Mouse (Mus musculus): Measurements from ENCODE around the gene Atg5. TPM values are rescaled to one million over a fixed set of nuclear protein-coding genes. Genes with fewer than 3 reads are reported as not detected.
A peak's percentile ranks its signal among the peaks of the same experiment; 100 is the strongest.
"Not testable (repeated sequence)": the region's sequence is repeated elsewhere in the genome, so short reads cannot be mapped to it uniquely, and the experiment has no call there.

Atg5 gene
- polyA plus RNA-seq, 1 experiment from 2014 or later, result 35.0 TPM

DNA sequence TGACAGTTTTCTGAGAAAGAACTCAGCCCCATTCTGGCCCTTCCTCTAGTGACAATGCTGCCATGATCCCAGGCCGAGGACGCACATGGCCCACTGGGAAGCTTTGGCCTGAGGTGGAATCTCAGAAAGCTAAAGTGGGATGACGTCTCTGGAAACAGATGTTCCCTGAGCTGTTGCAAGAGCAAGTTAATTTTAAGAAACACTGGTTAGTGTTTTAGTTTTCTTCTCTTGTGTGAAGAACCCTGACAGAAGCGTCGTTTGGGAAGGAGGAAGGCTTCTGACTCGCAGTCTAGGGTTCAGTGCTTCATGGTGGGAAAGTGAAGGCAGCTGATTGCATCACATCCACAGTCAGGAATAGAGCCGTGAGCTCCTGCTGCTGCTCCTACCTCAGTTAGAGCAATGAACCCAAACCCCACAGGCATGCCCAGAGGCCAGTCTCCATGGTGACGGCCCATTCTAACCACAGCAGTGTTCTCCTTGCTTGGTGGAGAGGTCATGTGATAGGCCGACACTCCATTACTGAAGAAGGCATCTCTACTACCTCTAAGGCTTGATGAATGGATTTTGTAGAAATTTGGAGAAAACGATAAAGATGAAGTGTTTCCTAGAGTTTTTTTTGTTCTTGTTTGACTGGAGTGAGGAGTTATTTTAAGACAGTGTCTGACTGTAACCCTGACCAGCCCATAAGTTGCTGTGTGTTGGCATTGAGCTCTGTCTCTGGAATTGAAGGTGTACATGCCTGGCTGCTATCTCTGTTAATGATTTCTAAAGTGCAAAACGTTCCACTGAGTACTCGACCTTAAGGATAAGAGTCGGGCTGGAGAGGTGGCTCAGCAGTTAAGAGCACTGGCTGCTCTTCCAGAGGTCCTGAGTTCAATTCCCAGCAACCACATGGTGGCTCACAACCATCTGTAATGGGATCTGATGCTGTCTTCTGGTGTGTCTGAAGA is 57.7 kb downstream of the Atg5 start:
- no peak overlapping the region for H3K4me3 ChIP-seq (ENCODE audit: inconsistent target)
- no peaks in the 10 kb centered on the region; the same call in 1 of the 2 replicates for H3K79me2 ChIP-seq (ENCODE audit: inconsistent target)
- 59% methylated on average over 12 of the region's 13 CpGs for WGBS (ENCODE audit: missing documents)
- no peaks in the 10 kb centered on the region for H3K36me3 ChIP-seq (ENCODE audit: inconsistent target)
- peak overlapping the region; percentile 42; the same call in 1 of the 2 replicates for H3K27ac ChIP-seq

DNA sequence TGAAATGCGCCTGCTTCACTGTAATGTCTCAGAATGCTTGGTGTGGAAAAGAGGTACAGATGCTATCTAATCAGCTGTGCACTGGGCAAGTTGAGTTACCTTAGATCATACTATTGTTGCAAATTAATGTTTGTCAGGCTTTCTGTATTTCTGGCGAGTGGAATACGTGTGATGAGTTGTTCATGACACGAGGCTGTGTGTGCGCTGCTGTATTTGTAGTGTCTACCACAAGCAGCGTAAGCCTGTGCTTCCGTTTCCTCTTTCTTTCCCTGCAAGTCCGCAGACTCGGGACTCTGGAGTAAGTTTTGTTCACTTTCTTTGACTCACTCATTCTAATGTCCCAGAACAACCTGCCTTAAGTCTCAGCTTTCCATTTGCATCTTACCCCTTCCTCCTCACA is 58.9 kb downstream of the Atg5 start:
- H3K79me2 ChIP-seq (ENCODE audit: inconsistent target), result no peaks in the 10 kb centered on the region; the same call in 1 of the 2 replicates
- 34% methylated on average over 8 of the region's 9 CpGs for WGBS (ENCODE audit: missing documents)
- peak overlapping the region; percentile 42 for H3K27ac ChIP-seq
- no peak overlapping the region for H3K4me3 ChIP-seq (ENCODE audit: inconsistent target)
- H3K36me3 ChIP-seq (ENCODE audit: inconsistent target), result no peaks in the 10 kb centered on the region

DNA sequence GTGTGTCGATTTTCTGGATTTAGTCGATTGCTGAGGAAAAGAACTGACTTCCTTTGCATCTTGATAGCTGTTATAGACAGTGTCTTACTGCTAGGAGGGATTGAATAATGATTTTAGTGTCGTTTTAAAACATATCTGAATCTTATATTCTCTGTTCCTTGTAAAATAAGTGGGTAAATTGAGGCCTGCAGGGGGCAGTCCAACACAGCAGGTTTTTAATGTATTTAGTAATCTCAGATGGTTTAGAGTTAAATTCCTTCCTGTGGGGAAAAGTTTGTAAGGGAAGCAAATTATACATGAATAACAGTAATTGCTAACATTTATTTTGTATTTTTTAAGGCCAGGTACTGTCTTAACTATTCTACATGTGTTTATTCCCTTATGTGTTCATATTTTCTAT is 60.2 kb downstream of the Atg5 start:
- WGBS (ENCODE audit: missing documents), result 64% methylated on average over 3 of the region's 3 CpGs
- no peak overlapping the region for H3K27ac ChIP-seq

DNA sequence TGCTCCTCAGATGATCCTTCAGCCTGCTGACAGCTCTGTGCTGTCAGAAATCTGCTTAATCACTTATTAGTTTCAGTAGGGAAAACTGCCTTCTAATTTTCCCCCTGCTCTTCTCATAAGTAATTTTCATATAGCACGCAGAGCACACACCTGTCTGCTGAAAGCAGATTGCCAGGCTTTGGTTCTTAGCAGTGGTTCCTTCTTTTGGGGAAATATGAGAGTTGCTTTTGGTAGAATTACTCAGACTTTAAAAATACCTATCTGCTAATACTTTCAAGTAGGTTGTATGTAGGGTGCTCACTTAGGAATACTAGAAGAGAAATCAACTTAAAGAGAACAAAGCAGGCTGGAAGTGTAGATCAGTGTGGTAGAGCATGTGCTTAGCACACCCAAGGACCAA is 62.6 kb downstream of the Atg5 start:
- no peak overlapping the region for H3K4me3 ChIP-seq (ENCODE audit: inconsistent target)
- no peaks in the 10 kb centered on the region for H3K36me3 ChIP-seq (ENCODE audit: inconsistent target)
- no peak overlapping the region for H3K27ac ChIP-seq
- no peaks in the 10 kb centered on the region; the same call in 1 of the 2 replicates for H3K79me2 ChIP-seq (ENCODE audit: inconsistent target)
- 91% methylated on average over 1 of the region's 1 CpGs for WGBS (ENCODE audit: missing documents)

More for the DNA sequence above, 60.2 kb downstream of the Atg5 start:
- Histone ChIP-seq H3K79me2 (ENCODE audit: inconsistent target) (no peaks in the 10 kb centered on the region; the same call in 1 of the 2 replicates), H3K36me3 (ENCODE audit: inconsistent target) (no peaks in the 10 kb centered on the region), H3K4me3 (ENCODE audit: inconsistent target) (no peak overlapping the region)

DNA sequence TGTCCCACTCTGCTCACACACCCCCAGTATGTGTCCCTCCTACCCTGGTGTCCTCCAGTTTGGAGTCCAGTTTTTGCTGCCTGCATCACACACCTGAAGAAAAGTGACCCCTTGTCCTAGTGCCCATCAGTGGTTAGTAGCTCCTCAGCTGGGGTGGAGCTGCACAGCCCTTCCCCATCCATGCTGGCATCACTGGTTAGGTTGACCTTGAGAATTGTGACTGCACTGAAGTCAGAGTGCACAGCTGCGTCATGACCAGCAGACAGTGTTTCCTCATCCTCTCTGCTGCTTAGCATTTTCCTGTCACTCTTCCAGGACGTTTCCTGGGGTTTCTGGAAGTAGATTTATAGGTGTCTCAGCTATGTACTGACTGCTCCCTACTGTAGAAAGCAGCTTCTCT is 63.3 kb downstream of the Atg5 start:
- no peak overlapping the region for H3K4me3 ChIP-seq (ENCODE audit: inconsistent target)
- no peak overlapping the region for H3K27ac ChIP-seq
- WGBS (ENCODE audit: missing documents), result 80% methylated on average over 2 of the region's 2 CpGs
- no peaks in the 10 kb centered on the region; the same call in 1 of the 2 replicates for H3K79me2 ChIP-seq (ENCODE audit: inconsistent target)
- no peaks in the 10 kb centered on the region for H3K36me3 ChIP-seq (ENCODE audit: inconsistent target)

DNA sequence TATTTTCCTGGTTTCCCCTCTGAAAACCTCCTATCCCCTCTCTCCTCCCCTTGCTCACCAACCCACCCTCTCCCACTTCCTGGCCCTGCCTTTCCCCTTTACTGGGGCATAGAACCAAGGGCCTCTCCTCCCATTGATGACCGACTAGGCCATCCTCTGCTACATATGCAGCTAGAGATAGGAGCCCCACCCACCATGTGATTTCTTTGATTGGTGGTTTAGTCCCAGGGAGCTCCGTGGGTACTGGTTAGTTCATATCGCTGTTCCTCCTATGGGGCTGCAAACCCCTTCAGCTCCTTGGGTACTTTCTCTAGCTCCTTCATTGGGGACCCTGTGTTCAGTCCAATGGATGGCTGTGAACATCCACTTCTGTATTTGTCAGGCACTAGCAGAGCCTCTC is 64.5 kb downstream of the Atg5 start:
- H3K4me3 ChIP-seq (ENCODE audit: inconsistent target); H3K36me3 ChIP-seq (ENCODE audit: inconsistent target); H3K79me2 ChIP-seq (ENCODE audit: inconsistent target); H3K27ac ChIP-seq: not testable (repeated sequence)
- 97% methylated on average over 3 of the region's 3 CpGs for WGBS (ENCODE audit: missing documents)

DNA sequence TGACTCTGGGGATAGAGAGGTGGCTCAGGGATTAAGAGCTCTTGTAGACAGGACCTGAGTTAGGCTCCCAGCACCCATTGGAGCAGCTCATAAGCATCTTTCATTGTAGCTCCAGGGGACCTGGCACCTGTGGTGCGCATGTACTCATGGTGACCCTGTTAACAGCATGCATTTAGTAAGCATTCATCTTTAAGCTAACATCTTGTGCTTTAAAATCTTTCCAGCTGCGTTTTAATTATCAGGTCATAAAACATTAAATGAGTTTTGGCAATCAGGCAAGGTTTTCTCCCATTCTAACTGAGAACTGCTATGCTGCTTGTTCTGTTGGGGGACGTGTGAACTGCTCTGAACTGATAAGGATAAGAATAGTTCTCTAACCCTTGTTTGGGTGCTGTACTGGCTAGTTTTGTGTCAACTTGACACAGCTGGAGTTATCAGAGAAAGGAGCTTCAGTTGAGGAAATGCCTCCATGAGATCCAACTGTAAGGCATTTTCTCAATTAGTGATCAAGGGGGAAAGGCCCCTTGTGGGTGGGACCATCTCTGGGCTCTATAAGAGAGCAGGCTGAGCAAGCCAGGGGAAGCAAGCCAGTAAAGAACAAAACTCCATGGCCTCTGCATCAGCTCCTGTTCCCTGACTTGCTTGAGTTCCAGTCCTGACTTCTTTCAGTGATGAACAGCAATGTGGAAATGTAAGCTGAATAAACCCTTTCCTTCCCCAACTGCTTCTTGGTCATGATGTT is 68.7 kb downstream of the Atg5 start:
- WGBS (ENCODE audit: missing documents), result 92% methylated on average over 3 of the region's 3 CpGs

DNA sequence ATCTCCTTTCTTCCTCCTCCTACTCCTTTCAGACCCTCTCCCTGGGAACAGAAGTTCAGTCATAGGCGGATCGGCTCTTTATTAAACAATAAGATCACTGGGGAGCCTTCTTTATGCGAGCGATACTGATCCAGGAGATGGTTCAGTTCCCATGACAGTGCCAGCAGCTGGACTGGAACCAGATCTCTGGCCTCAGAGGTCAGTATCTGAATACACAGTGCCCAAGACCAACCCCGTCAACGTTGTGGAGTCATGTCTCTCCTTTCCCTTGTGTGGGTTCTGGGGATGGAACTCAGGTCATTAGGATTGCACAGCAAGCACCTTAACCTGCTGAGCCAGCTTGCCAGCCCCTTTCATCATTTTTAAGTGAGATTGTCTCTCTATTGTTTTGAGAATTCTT is 70.4 kb downstream of the Atg5 start:
- Histone ChIP-seq H3K4me3 (ENCODE audit: inconsistent target) (no peak overlapping the region), H3K27ac (no peak overlapping the region), H3K79me2 (ENCODE audit: inconsistent target) (peaks cover 7% of the 10 kb centered on the region; the same call in 1 of the 2 replicates), H3K36me3 (ENCODE audit: inconsistent target) (no peaks in the 10 kb centered on the region)
- WGBS (ENCODE audit: missing documents), result 94% methylated on average over 6 of the region's 6 CpGs

More for the DNA sequence above, 68.7 kb downstream of the Atg5 start:
- H3K79me2 ChIP-seq (ENCODE audit: inconsistent target); H3K27ac ChIP-seq; H3K36me3 ChIP-seq (ENCODE audit: inconsistent target); H3K4me3 ChIP-seq (ENCODE audit: inconsistent target): not testable (repeated sequence)

DNA sequence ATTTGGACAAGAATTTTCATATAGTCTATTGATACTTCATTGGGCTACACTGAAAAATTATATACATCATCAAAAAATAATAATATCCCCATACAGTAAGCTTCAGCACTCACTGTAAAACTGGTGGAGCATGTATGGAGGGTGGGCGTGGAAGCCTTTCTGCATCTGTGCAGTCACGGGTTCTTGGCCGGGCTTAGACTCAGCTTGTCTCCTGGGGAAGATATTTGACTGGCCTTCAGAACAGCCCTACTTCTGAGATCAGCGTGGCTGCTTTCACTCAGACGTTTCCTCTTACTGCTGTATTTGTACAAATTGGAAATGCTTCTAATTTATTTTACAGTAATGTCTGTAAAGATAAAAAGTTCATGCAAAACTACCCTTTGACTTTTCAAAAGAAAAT is 71.2 kb downstream of the Atg5 start:
- no peak overlapping the region for H3K4me3 ChIP-seq (ENCODE audit: inconsistent target)
- peaks cover 12% of the 10 kb centered on the region; the same call in 1 of the 2 replicates for H3K79me2 ChIP-seq (ENCODE audit: inconsistent target)
- H3K36me3 ChIP-seq (ENCODE audit: inconsistent target), result no peaks in the 10 kb centered on the region
- 80% methylated on average over 5 of the region's 5 CpGs for WGBS (ENCODE audit: missing documents)
- H3K27ac ChIP-seq, result no peak overlapping the region

DNA sequence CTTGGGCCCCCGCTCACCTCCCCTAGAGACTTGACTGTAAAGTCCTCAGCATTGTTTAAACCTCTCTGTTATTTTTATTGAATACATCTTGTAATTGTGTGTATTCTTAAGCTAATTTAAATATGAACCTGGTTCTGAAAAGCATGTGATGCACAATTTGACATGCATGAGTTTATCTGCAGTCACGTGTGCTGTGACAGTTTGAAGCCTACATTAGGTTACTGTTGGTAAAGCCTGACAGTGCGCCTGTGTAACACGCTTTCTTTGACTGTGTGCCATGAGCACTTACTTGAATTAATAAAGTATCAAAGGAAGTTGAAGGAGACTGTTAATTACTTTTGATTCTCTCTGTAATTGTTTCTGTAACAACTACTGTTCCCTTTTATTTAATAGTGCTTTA is 72.8 kb downstream of the Atg5 start:
- Histone ChIP-seq H3K4me3 (ENCODE audit: inconsistent target) (no peak overlapping the region), H3K27ac (no peak overlapping the region), H3K36me3 (ENCODE audit: inconsistent target) (no peaks in the 10 kb centered on the region), H3K79me2 (ENCODE audit: inconsistent target) (peaks cover 12% of the 10 kb centered on the region; the same call in 1 of the 2 replicates)
- WGBS (ENCODE audit: missing documents), result 95% methylated on average over 3 of the region's 4 CpGs

DNA sequence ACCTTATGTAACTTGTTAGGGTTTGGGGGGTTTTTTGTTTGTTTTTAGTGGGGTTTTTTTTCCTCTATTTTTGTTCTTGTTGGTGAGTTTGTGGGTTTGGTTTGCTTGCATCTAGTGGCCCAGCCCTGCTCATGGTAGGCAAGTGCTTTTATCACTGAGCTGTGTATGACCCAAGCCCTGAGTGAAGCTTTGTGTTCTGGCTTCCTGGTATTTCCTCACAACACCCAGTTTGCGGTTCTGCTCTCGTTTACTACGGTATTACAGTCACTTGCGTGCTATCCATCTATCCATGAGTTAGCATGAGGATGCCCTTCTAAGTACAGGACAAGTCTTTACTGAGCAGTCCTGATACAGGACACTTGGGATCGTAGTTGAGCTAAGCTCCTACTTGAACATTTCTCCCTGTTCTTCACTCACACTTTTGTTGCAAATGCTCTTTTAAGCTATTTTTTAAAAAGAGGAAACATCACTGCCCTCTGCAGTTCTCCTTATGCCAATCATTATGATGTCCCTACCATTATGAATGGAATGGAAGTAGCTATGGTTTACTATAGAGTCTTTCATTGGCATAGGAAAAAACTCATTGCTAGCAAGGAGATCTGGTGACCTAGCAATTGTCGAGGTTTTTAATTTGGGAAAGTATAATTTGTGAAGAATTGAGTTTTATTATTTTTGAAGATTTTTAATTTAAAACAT is 73.8 kb downstream of the Atg5 start:
- no peak overlapping the region for H3K27ac ChIP-seq
- 9% methylated on average over 6 of the region's 6 CpGs for WGBS (ENCODE audit: missing documents)
- H3K4me3 ChIP-seq (ENCODE audit: inconsistent target), result no peak overlapping the region
- no peaks in the 10 kb centered on the region; the same call in 1 of the 2 replicates for H3K36me3 ChIP-seq (ENCODE audit: inconsistent target)
- peaks cover 12% of the 10 kb centered on the region; the same call in 1 of the 2 replicates for H3K79me2 ChIP-seq (ENCODE audit: inconsistent target)

DNA sequence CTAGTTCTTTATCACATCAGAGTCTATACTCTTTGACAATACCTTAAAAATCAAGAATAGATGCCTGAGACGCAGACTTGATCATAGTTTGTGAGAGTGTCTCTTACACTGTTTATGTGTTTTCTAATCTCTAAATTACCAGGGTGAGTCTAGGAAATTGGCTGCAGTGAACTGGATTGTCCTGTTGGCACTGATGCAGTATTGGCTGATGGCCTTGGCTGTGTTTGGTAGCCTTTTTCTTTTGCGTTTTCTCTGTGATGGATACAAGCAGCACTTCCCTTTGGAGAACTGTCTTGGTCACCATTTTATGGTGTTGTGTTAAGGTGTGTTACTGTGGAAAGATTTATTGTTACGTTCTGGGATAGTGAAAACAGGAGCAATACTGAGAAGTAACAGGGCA is 75.2 kb downstream of the Atg5 start:
- WGBS (ENCODE audit: missing documents), result 91% methylated on average over 3 of the region's 3 CpGs
- H3K27ac ChIP-seq, result no peak overlapping the region
- no peak overlapping the region for H3K4me3 ChIP-seq (ENCODE audit: inconsistent target)
- peaks cover 8% of the 10 kb centered on the region; the same call in 1 of the 2 replicates for H3K36me3 ChIP-seq (ENCODE audit: inconsistent target)
- peaks cover 12% of the 10 kb centered on the region; the same call in 1 of the 2 replicates for H3K79me2 ChIP-seq (ENCODE audit: inconsistent target)

DNA sequence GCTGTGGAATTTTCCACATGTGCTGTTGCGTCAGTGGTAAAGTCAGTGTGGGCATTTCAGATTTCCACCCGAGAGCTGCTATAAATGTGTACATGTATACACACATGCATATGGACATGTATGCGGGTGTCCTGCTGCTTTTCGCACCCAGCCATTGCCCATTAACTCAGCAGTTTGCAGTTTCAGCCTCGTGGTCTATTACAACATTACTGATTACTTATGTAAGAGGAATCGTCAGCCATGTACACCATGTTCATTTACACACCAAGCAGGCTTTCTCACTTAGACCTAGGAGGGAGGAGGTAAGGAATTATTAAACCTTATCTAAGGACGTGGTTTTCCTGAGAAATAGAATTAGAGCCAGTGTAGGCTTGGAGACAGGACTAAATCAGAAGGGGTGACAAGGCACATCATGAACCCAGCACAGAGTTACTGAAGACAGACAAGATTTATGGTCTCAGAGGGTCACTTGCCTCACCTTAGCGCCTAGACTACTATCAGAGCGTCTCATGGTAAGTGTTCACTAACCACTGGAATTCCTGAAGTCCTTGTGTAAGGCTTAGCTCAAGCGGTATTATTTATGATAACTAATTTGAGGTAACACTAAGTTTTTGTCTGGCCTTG is 79.5 kb downstream of the Atg5 start:
- H3K79me2 ChIP-seq (ENCODE audit: inconsistent target), result peaks cover 12% of the 10 kb centered on the region; the same call in 1 of the 2 replicates
- H3K36me3 ChIP-seq (ENCODE audit: inconsistent target), result peaks cover 8% of the 10 kb centered on the region; the same call in 1 of the 2 replicates
- H3K27ac ChIP-seq, result no peak overlapping the region
- H3K4me3 ChIP-seq (ENCODE audit: inconsistent target), result no peak overlapping the region
- 86% methylated on average over 10 of the region's 10 CpGs for WGBS (ENCODE audit: missing documents)

Measured in macrophage (primary cell).